Mouse (Mus musculus): ENCODE results near the gene Cipc.

Gene Cipc

DNA sequence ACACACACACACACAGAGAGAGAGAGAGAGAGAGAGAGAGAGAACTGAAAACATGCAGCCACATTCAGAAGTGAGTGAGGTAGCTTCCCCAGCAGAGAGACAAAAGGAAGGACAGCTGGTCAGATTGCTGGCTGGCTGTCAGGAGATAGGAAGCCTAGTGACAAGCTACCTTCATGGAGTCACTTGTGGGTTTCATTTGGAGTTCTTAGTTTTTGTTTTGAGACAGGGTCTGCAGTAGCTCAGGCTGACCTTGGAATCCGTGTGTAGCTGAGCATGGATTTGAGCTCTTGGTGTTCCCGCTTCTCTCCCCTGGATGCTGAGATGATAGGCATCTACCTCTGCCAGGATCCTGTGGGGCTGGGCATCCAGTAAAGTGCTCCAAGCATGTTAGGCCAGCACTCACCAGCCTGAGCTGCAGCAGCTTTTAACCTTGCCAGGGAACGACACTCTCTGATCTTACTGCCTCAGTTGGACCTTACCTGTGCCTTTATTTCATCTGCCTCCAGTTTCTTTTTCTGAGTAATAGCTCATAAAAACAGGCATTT, 14.0 kb downstream of the Cipc start:
- no peak for DNase-seq (ENCODE audit: low read depth, low spot score)

DNA sequence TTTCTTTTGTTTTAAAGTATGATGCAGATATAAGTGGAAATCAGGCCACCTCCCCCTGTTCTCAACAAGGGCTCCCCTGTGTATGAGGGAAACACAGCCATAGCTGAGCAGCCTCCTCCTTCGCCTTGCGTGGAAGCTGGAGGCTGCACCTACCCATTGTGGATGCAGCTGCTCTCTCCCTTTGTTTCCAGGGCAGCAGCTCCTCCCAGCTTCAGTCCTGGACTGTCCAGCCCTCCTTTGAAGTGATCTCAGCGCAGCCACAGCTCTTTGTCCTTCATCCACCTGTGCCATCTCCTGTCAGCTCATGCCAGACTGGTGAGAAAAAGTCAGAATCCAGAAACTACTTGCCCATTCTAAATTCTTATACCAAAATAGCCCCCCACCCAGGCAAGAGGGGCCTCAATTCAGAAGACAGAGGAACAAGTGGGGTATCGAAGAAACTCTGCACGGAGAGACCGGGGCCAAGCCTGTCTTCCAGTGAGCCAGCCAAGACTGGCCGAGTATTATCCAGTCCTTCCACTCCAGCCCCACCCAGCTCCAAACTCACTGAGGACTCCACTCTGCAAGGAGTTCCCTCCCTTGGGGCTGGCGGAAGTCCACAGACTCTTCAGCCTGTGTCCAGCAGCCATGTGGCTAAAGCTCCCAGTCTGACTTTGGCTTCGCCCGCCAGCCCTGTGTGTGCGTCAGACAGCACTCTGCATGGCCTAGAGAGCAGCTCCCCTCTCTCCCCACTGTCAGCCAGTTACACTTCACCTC, 14.9 kb downstream of the Cipc start:
- DNase-seq (ENCODE audit: low read depth, low spot score) = no peak

DNA sequence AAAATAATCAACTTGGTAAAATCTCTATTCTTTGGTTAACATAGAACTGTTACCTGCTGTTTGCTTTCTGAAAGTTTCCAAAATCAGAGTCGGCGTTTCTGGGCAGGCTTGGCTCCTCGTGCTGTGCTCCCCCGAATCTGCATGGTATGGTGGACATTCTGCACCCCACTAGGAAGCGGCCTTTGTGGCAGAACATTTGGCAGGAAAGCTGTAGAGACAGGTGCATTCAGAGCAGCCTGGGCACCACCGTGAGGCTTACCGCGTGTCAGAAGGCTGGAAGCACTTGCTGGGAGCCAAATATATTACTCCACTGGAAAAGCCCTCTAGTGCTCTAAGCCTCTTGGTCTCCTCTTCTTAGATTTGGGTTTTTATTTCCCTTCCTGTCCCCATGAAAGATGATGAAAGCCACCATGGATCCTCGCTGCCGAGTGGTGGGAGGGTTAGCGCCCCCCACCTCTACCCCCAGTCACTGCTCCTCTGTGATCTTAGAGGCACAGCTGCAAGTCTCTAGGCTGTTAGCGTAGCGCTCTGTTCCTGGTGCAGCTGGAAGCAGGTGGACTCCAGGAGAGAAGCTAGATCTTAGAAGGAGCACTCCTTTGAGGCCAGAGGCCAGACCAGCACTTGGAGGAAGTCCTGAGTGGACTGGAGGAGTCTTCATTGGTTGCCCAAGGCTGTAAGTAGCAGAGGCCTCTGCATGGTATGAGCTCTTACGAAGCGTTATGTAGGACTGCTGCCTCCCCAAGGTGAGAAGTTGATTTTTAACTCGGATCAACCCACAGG, 17.6 kb downstream of the Cipc start:
- DNase-seq (ENCODE audit: low read depth, low spot score) = no peak

DNA sequence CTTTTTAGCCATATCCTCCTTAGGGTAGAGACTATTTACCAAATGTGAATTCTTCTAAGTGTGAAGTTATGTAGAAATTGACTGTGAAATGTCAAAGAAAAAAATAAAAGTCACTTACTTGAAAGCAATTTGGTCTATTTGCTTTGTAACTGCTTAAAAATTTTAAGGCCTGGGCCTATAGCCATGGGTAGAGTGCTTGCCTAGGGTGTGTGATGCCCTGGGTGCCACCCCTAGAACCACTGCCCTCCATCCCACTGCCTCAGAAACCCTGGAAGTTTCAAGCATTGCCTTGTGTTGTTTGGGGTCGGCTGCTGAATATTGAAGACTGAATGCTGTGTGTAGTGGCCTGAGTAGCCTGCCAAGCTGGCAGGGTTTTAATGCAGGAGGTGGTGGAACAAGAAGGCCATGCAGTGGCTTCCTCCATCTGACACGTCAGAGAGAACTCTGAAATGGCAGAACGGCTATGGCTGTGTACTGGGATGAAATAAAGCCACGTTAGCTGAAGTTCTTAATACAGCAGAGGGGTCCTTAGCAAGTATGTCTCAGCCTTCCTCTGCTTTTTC, 18.5 kb downstream of the Cipc start:
- DNase-seq (ENCODE audit: low read depth, low spot score) = no peak

DNA sequence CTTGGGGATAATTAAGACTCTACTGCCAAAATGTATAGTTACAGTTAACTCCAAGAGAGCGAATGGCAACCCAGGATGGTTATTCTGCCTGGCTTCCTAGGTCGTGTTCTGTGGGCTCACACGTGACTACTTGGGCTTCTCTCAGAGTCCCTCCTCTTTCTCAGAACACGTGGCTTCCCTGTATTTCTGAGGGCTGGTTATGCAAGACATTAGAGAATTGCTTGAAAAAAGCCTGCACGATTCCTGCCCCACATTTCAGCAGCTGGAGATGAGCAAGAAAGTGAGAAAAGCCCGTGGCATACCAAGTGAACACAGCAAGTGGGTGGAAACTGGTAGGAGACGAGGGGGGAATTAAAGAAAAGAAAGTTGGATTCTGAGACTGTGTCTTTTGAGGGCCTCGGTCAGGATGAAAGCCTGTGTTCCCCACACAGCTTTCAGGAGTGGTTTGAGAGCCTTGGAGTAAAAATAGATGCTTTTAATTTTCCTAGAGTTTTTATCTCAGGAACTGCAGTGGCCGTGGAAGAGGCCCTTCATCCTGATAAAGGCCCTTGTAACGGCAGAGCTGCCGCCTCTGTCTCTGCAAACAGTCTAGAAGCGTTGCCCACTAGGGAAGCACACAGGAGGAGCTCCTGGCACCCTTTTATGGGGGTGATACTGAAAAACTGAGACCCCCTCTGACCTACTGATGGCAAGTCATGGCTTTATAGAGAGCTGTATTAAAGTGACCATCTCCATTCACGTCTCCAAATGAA, 21.8 kb downstream of the Cipc start:
- no peak for DNase-seq (ENCODE audit: low read depth, low spot score)

DNA sequence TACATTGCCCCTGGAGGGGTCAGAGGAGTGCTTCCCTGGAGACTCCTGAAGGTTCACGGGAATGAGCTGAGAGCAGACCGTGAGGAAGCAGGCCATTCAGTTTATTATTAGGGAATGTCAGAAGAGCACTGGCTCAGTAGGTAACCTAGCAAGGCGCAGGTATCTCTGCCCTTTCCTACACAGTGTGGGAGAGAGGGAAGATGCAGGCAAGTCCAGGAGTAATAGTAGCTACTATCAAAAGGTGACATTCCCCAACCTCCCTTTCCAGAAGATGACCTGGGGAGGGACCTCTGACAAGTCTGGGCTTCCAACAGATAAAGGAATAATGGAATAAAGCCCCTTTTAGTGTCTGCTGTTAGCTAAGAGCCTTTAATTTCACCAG, 22.4 kb downstream of the Cipc start:
- DNase-seq (ENCODE audit: low read depth, low spot score) = no peak

DNA sequence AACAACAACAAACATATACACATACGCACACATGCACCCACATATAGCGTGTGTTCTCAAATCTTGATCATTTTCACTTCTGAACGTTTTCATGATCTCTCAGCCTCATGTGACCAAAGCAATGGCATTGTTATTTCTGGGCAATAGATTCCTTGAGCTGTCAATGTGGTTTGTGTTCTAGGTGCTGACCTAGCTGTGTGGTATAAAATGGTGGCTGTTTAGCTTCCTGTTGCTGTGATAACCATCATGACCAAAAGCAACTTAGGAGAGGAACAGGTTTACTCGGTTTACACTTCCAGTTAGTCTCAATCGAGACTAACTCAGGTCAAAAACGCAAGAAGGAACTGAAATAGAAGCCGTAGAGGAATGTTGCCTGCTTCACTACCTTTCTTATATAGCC, 24.2 kb downstream of the Cipc start:
- DNase-seq (ENCODE audit: low read depth, low spot score) = no peak

DNA sequence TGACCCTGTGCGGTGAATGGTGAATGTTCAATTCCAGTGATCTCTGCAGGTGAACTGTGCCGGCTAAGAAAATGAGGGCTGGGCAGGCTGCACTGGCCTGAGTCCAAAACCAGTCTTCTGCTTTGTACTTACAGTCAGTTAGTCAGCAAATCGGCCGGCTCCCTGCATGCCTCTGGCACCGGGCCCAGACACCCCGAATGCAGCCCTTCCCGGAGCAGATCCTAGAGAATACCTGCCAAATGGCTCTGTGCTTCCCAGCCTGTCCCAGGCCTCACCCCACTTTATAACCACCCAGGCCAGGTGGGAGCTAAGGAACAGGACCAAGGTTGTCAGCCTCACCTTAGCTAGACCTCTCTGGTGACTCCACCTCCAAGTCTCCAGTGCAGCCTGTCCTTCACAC, 26.4 kb downstream of the Cipc start:
- DNase-seq (ENCODE audit: low read depth, low spot score) = no peak

DNA sequence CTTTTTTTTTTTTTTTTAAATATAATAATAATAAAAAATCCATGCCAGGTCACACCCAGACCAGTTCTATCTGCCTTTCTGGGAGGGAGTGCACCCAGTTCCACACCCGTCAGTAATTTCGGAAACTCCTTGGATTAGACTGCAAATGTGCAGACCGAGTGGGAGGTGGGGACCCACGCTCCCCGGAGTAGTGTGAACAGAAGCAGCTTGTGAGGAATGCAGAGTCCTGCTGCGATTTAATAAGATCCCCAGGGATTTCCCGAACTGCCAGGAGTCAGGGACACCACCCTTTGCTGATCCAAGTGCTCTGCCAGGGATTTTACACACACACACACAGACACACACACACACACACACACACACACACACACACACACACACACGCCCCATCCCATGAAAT, 26.9 kb downstream of the Cipc start:
- DNase-seq (ENCODE audit: low read depth, low spot score) = peak; percentile 35

DNA sequence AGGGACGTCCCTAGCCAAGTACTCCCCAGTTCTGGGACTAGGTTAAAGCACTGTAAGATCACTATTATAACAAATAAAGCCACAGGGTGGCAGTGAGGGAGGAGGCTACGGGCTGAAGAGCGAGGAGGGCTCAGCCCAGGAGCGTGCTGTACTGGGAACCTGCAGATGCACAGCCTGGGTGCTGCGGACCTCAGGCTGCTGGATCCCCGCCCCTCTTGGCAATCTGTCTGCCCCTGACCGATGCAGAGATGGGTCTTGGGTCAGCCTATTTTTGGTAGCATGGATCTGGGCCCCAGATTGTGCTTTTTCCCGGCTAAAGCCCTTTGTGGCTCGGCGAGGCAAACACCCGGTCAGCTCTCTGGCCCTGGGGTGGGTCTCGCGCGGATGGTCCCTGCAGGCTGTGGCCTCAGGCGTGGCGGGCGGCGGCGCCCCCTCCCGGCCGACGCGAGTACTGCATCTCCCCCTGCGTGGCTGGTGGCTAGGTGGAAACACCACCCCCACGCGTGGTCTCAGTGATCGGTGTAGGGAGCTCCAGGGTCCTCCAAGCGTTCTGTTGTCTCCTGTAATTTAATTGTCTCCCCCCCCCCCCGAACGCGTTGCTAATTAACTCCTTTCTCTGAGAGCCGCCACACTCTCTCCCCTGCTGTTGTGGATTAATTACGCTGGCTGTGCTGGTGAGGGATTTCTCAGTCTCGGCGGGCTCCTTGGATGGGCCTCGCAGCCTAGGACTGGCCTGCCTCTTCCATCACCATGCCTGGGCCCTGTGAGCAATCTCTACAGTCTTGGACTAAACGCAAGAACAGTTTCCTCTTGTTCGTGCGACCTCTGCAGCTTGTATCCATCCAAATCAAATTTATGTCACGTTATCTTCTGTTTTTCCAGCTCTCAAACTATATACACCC, 27.8 kb downstream of the Cipc start:
- peak; percentile 79 for DNase-seq (ENCODE audit: low read depth, low spot score)

DNA sequence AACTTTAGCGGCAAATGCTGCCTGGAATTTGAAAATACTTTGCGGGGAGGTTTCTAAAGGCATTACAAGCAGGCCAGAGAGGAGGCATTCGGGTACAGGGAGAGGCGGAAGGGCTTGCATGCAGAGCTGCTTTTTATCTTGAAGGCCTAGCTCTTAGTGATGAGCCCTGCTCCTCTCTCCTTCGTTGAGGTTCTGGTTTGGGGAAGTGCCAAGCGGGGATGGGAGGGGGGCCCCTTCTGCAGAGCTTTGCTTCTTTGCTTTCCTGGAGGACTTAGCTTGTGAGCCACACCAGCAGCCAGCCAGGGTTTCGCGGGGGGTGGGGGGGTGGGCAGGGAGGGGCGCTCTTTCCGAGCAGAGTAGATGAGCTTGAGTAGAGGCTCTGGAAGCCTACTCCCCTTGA, 28.9 kb downstream of the Cipc start:
- no peak for DNase-seq (ENCODE audit: low read depth, low spot score)

DNA sequence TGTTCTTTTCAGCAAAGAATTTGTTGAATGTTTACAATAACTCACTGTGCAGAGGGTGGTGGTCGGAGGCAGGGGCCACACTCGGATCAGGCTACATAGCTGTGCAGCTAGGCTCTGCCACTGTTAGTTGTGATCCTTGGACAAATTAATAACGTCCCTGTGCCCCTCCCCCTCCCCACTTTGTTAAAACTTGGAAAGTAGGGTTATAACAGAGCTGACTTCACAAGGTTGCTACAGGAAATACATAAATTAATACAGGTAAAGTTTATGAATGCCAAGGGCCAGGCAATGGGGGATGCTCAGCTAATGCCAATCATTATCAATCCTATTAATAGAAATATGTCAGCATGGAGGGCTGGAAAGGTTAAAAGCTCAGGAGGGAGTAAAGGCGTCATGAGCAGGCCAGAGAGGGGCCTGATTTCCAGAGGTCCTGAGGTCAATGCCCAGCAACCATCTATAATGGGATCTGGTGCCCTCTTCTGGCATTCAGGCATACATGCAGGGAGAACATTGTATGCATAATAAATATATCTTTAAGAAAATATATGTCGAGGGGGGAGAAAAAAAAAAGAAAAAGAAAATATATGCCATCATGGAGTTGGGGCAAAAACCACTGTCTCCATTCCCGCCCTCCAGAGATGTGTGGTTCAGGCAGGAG, 29.8 kb downstream of the Cipc start:
- no peak for DNase-seq (ENCODE audit: low read depth, low spot score)

DNA sequence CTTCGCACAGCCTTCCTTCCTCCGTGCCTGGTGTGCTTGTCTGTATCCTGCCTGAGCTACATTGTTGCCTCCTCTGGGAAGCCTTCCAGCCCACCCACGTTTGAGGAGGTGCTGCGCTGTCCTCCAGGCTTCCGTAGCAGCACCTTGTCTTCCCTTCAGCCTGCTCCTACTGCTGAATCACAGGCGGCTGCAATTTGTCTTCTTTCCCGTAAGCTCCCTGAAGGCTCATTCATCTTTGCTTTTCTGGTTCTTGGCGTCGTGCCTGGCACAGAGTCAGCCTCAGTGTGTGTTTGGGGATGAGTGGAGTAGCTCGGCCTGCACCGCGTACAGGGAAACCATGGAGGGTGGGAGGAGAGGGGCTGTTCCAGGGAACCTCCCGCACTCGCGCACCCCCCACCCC, 31.0 kb downstream of the Cipc start:
- DNase-seq (ENCODE audit: low read depth, low spot score) = no peak

DNA sequence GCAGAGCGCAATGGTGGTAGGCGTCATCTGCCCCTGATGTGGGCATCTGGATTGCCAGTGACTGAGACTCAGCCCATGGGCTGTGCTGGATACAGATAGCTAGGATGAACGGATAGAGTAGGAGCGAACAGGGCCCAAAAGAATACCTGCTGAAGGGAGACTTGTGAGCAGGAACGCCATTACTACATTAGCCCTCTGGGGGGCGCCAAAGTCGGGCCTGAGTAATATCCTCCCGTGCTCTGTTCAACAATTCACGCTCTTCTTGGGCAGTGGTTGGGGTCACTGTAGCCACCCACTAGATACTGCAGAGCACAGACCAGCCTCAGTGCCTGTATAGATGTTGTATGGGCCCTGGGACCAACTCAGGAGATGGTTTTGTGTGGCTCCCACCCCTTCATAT, 34.3 kb downstream of the Cipc start:
- DNase-seq (ENCODE audit: low read depth, low spot score) = peak; percentile 59

DNA sequence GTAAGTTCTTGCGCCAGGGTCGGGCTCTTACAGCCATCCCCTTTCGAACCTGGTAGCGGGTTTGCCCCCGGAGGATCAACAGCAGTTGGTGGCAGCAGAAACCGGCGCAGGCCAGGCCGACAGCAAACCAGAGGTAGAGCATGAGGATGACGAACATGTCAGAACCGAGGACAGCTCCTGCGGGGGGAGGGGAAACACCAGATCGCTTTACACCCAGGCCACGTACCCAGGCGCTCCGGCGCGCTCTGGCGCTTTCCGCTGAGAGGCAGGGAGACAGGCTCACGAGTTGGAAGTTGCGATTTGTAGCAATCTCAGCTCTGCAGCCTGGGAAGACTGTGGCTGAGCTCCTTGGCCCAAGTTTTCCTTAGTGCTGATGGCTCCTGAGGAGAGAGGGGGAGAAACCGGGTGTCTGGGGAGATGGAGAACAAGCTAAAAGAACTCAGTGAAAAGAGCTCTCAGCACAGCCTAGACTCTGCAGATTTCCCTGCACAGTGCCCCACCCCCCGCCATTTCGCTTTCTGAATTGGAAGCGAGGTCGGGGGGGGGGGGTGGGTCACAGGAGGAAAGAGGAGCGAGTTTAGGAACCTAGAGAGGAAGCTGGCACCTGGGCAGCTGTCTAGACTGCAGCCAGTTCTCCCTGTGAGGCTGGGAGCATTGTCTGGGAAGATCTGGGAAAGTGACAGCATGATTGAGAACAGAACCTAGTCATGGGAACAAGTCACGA, 36.8 kb downstream of the Cipc start:
- DNase-seq (ENCODE audit: low read depth, low spot score) = peak; percentile 91

DNA sequence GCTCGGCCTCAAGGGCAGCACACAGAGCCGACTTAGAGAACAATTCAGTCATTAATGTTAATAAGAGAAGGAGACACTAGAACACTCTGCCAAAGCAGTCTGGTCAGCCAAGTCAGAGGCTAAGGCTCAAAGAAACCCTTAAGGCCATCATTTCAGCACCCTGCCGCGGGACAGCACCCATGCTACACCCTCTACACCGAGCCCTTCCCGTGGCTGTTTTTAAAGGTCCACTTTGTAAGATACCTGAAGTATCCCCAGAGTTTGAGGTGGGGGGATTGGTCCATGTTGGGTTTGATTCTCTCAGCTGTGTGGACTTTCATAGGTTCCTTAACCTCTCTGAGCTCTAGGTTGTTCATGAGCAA, 37.3 kb downstream of the Cipc start:
- DNase-seq (ENCODE audit: low read depth, low spot score) = peak; percentile 71

DNA sequence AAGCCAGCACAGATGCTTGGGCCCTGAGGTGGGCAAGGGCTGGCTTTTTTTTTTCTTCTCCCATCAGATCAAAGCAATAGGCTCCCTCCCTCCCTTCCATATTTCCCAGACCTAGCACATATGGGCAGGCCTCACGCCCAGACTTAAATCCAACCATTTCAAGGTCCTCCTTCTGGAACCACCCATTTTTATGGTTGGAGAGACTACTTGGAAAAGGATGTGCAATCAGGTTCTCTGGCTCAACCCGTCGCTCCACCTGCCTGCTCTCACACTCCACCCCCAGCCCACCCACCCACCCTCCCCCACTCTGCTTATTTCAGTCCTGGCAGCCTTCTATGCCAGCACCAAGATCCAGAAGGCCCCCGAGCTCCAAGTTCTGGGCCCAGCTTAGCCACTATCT, 39.7 kb downstream of the Cipc start:
- no peak for DNase-seq (ENCODE audit: low read depth, low spot score)

DNA sequence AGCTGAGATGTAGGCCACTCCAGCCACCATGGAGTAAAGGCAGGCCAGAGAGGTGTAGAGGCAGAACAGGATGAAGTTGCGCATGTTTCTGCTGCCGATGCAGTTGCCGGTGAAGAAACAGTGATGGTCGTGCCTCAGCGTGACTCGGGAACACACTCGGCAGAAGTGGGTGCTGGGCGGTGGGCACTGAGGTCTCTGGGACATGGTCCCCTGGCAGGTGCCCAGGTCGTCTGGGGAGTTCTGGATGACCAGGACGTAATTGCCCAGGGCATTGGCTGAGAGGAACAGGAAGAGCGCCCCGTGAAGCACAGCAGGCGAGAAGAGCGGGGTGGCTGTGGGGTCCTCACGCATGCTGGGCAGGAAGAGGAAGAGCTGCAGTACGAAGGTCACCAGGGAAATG, 41.4 kb downstream of the Cipc start:
- no peak for DNase-seq (ENCODE audit: low read depth, low spot score)

DNA sequence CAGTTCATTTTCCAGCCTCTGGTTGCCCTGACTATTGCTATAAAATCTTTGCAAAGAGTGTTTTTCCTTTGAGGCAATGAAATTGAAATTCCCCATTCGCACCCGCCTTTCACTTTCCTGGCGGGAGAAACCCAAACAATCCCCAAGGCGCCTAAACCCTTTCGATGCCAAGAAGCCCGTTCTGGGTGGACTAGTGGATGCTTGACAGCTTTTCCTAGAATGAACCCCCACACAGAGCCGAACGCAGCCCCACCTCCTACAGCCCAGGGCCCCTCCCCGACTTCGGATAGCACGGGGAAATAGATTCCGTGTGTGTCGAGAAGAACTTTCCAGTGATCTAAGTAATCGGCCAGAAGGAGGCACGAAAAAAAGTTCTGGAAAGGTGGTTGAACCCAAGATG, 42.5 kb downstream of the Cipc start:
- no peak for DNase-seq (ENCODE audit: low read depth, low spot score)
